Mouse (Mus musculus): ENCODE data around the gene Tenm4. TPM values are rescaled to one million over a fixed set of nuclear protein-coding genes. Genes with fewer than 3 reads are reported as not detected.

Tenm4 gene
- polyA plus RNA-seq, 1 experiment from 2014 or later: 0.68 TPM

GRCm38 (mm10) chr7:96384726-96385500, 213.9 kb downstream of the Tenm4 start:
- no peak overlapping the region for H3K4me2 ChIP-seq (ENCODE audit: low read depth, low read length)
- no peak overlapping the region for H3K9ac ChIP-seq (replicated peaks)
- H3K27me3 ChIP-seq (ENCODE audit: insufficient read depth, low read length): no peaks in the 10 kb centered on the region
- no peaks in the 10 kb centered on the region for H3K36me3 ChIP-seq (replicated peaks; ENCODE audit: insufficient read depth, low read length)
- TF ChIP-seq EP300 (IDR thresholded peaks at IDR 0.05; ENCODE audit: low read depth): no peak
- no peak for TF ChIP-seq CTCF (IDR thresholded peaks at IDR 0.05; ENCODE audit: low read depth)
- ATAC-seq: no peak
- H3K4me3 ChIP-seq (ENCODE audit: low read depth, low read length): no peak overlapping the region
- H3K4me1 ChIP-seq (ENCODE audit: insufficient read depth): no peaks in the 10 kb centered on the region
- DNase-seq: no peak
- no peaks in the 10 kb centered on the region for H3K9me3 ChIP-seq (ENCODE audit: low read length)
- 81% methylated on average over 11 of the region's 11 CpGs for WGBS (ENCODE audit: insufficient replicate concordance)
- H3K27ac ChIP-seq (ENCODE audit: low read depth): no peak overlapping the region

- DNase-seq (no peak), ATAC-seq (no peak)
- no peaks in the 10 kb centered on the region for H3K27me3 ChIP-seq (ENCODE audit: insufficient read depth, low read length)
- H3K27ac ChIP-seq (ENCODE audit: low read depth): no peak overlapping the region
- 81% methylated on average over 7 of the region's 7 CpGs for WGBS (ENCODE audit: insufficient replicate concordance)
- H3K9me3 ChIP-seq (ENCODE audit: low read length): no peaks in the 10 kb centered on the region
- H3K9ac ChIP-seq (replicated peaks): no peak overlapping the region
- H3K4me3 ChIP-seq (ENCODE audit: low read depth, low read length): no peak overlapping the region
- no peak overlapping the region for H3K4me2 ChIP-seq (ENCODE audit: low read depth, low read length)
- no peaks in the 10 kb centered on the region for H3K36me3 ChIP-seq (replicated peaks; ENCODE audit: insufficient read depth, low read length)
- H3K4me1 ChIP-seq (ENCODE audit: insufficient read depth): no peaks in the 10 kb centered on the region
- TF ChIP-seq EP300 (IDR thresholded peaks at IDR 0.05; ENCODE audit: low read depth) (no peak), CTCF (IDR thresholded peaks at IDR 0.05; ENCODE audit: low read depth) (no peak)
Measured at GRCm38 (mm10) chr7:96385850-96386249, 214.8 kb downstream of the Tenm4 start.

GRCm38 (mm10) chr7:96390034-96390670, 219.1 kb downstream of the Tenm4 start:
- ATAC-seq: no peak
- WGBS (ENCODE audit: insufficient replicate concordance): 72% methylated on average over 6 of the region's 6 CpGs
- H3K9ac ChIP-seq (replicated peaks): no peak overlapping the region
- no peaks in the 10 kb centered on the region for H3K4me1 ChIP-seq (ENCODE audit: insufficient read depth)
- no peaks in the 10 kb centered on the region for H3K27me3 ChIP-seq (ENCODE audit: insufficient read depth, low read length)
- H3K36me3 ChIP-seq (replicated peaks; ENCODE audit: insufficient read depth, low read length): no peaks in the 10 kb centered on the region
- H3K27ac ChIP-seq (ENCODE audit: low read depth): no peak overlapping the region
- TF ChIP-seq CTCF (IDR thresholded peaks at IDR 0.05; ENCODE audit: low read depth) (no peak), EP300 (IDR thresholded peaks at IDR 0.05; ENCODE audit: low read depth) (no peak)
- no peak for DNase-seq
- no peaks in the 10 kb centered on the region for H3K9me3 ChIP-seq (ENCODE audit: low read length)
- H3K4me2 ChIP-seq (ENCODE audit: low read depth, low read length): no peak overlapping the region
- H3K4me3 ChIP-seq (ENCODE audit: low read depth, low read length): no peak overlapping the region

- H3K4me1 ChIP-seq (ENCODE audit: insufficient read depth): no peaks in the 10 kb centered on the region
- no peaks in the 10 kb centered on the region for H3K9me3 ChIP-seq (ENCODE audit: low read length)
- H3K36me3 ChIP-seq (replicated peaks; ENCODE audit: insufficient read depth, low read length): no peaks in the 10 kb centered on the region
- ATAC-seq (no peak), DNase-seq (no peak)
- no peak overlapping the region for H3K4me3 ChIP-seq (ENCODE audit: low read depth, low read length)
- H3K27ac ChIP-seq (ENCODE audit: low read depth): no peak overlapping the region
- no peaks in the 10 kb centered on the region for H3K27me3 ChIP-seq (ENCODE audit: insufficient read depth, low read length)
- H3K9ac ChIP-seq (replicated peaks): no peak overlapping the region
- no peak overlapping the region for H3K4me2 ChIP-seq (ENCODE audit: low read depth, low read length)
- 79% methylated on average over 4 of the region's 4 CpGs for WGBS (ENCODE audit: insufficient replicate concordance)
- TF ChIP-seq CTCF (IDR thresholded peaks at IDR 0.05; ENCODE audit: low read depth): no peak
- TF ChIP-seq EP300 (IDR thresholded peaks at IDR 0.05; ENCODE audit: low read depth): no peak
Measured at GRCm38 (mm10) chr7:96390894-96391293, 219.8 kb downstream of the Tenm4 start.

- Histone ChIP-seq H3K4me3 (ENCODE audit: low read depth, low read length) (no peak overlapping the region), H3K36me3 (replicated peaks; ENCODE audit: insufficient read depth, low read length) (no peaks in the 10 kb centered on the region), H3K27ac (ENCODE audit: low read depth) (no peak overlapping the region), H3K9me3 (ENCODE audit: low read length) (no peaks in the 10 kb centered on the region), H3K9ac (replicated peaks) (no peak overlapping the region), H3K4me1 (ENCODE audit: insufficient read depth) (no peaks in the 10 kb centered on the region), H3K4me2 (ENCODE audit: low read depth, low read length) (no peak overlapping the region), H3K27me3 (ENCODE audit: insufficient read depth, low read length) (no peaks in the 10 kb centered on the region)
- DNase-seq (no peak), ATAC-seq (no peak)
- 76% methylated on average over 6 of the region's 6 CpGs for WGBS (ENCODE audit: insufficient replicate concordance)
- TF ChIP-seq CTCF (IDR thresholded peaks at IDR 0.05; ENCODE audit: low read depth) (no peak), EP300 (IDR thresholded peaks at IDR 0.05; ENCODE audit: low read depth) (no peak)
Measured at GRCm38 (mm10) chr7:96391797-96392472, 220.9 kb downstream of the Tenm4 start.

- no peaks in the 10 kb centered on the region for H3K27me3 ChIP-seq (ENCODE audit: insufficient read depth, low read length)
- TF ChIP-seq EP300 (IDR thresholded peaks at IDR 0.05; ENCODE audit: low read depth) (no peak), CTCF (IDR thresholded peaks at IDR 0.05; ENCODE audit: low read depth) (no peak)
- no peak overlapping the region for H3K4me2 ChIP-seq (ENCODE audit: low read depth, low read length)
- WGBS (ENCODE audit: insufficient replicate concordance): 82% methylated on average over 2 of the region's 2 CpGs
- H3K4me3 ChIP-seq (ENCODE audit: low read depth, low read length): no peak overlapping the region
- DNase-seq (no peak), ATAC-seq (no peak)
- no peak overlapping the region for H3K27ac ChIP-seq (ENCODE audit: low read depth)
- no peaks in the 10 kb centered on the region for H3K36me3 ChIP-seq (replicated peaks; ENCODE audit: insufficient read depth, low read length)
- no peaks in the 10 kb centered on the region for H3K4me1 ChIP-seq (ENCODE audit: insufficient read depth)
- H3K9me3 ChIP-seq (ENCODE audit: low read length): no peaks in the 10 kb centered on the region
- H3K9ac ChIP-seq (replicated peaks): no peak overlapping the region
Measured at GRCm38 (mm10) chr7:96392600-96392999, 221.6 kb downstream of the Tenm4 start.

All from liver, postnatal 0 days (tissue).